Mouse (Mus musculus): ENCODE results near the gene Tlx2. TPM values are rescaled to one million over a fixed set of nuclear protein-coding genes. Genes with fewer than 3 reads are reported as not detected.
A peak's percentile ranks its signal among the peaks of the same experiment; 100 is the strongest.

Tlx2 gene
- total RNA-seq, 1 experiment, result 0.58 TPM

DNA sequence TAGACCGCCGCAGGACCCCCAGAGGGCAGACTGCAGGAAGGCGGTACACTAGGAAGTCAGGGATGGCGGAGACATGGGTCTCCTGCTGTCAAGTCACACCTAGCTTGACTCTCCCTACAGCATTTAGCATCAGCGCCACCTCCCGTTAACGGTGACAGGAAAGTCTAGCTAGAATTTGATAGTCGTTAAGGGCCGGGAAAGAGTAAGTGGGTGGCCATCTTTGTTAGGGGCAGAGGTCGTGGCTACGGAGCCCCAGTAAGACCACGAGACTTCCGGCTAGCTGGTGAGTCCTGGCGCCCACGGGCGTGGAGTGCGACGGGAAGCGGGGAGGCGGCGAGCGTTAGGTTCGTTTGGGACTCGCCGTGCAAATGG lies 31.2 kb upstream of the Tlx2 start, which contains the start of the genes Ccdc142 and Gm42688:
Ccdc142 (plus strand) TSS at position 286 of the 372 bp plus-strand sequence.
Gm42688 (plus strand) TSS at position 302 of the 372 bp plus-strand sequence.
- H3K9me3 ChIP-seq (ENCODE audit: control insufficient read depth, insufficient read depth, low read depth, low read length), result no peaks in the 10 kb centered on the region
- H3K27ac ChIP-seq (ENCODE audit: insufficient read depth, low read depth, low read length, poor library complexity, severe bottlenecking), result no peak within 1 kb of the TSS
- DNase-seq (ENCODE audit: low read depth, low spot score), result peak; percentile 80
- in situ Hi-C loops (cut with MboI; ENCODE audit: low sequenced_read_pairs in 2 of 2, unreplicated experiment in 2 of 2), result no loop called here
- no peaks in the 10 kb centered on the region for H3K4me1 ChIP-seq (ENCODE audit: control insufficient read depth in 2 of 2, insufficient read depth in 2 of 2, low read length in 2 of 2, poor library complexity in 1 of 2)
- H3K9ac ChIP-seq (ENCODE audit: insufficient read depth, low read depth, low read length, poor library complexity, severe bottlenecking), result peak within 1 kb of the TSS; percentile 76
- H3K4me3 ChIP-seq (ENCODE audit: insufficient read depth in 1 of 2, low read depth in 1 of 2, low read length in 2 of 2, poor library complexity in 1 of 2, severe bottlenecking in 1 of 2), result peak within 1 kb of the TSS; percentile 79 to 83
- 0 out of 2 replicates have a peak, but pooled peaks have one; percentile 47 for TF ChIP-seq CHD2 (IDR thresholded peaks at IDR 0.05; ENCODE audit: low read depth, low read length)
- TF ChIP-seq HCFC1 (IDR thresholded peaks at IDR 0.05; ENCODE audit: borderline replicate concordance, insufficient read depth, low read length), result peak; percentile 87
- no peak for TF ChIP-seq ZC3H11A (IDR thresholded peaks at IDR 0.05; ENCODE audit: borderline replicate concordance, low read depth, low read length)
- no peak for TF ChIP-seq ZNF384 (IDR thresholded peaks at IDR 0.05; ENCODE audit: low read depth, low read length)
- no peaks in the 10 kb centered on the region for H3K36me3 ChIP-seq (ENCODE audit: control insufficient read depth, insufficient read depth, low read length, poor library complexity, severe bottlenecking)

DNA sequence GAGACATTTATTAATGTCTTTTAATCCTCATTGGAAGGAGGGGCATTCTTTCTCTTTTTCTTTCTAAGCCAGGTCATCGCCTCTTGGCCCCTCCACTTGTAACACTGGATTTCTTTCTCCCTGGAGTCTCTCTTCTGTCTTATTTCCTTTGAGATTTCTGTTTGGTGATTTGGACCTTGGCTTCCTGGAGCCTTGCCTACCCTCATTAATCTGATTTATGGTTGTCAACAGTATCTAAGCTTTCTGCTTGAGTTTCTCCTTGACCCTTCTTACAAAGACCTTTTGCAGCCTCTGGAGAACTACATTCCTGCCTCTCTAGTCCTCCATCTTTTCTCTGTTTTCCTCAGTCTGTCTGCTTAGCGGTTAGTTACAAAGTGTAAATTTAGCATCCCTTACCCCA lies 28.3 kb upstream of the Tlx2 start:
- no peak overlapping the region for H3K27ac ChIP-seq (ENCODE audit: insufficient read depth, low read depth, low read length, poor library complexity, severe bottlenecking)
- no peaks in the 10 kb centered on the region for H3K9me3 ChIP-seq (ENCODE audit: control insufficient read depth, insufficient read depth, low read depth, low read length)
- in situ Hi-C loops (cut with MboI; ENCODE audit: low sequenced_read_pairs in 2 of 2, unreplicated experiment in 2 of 2), result no loop called here
- H3K9ac ChIP-seq (ENCODE audit: insufficient read depth, low read depth, low read length, poor library complexity, severe bottlenecking), result no peak overlapping the region
- no peak for DNase-seq (ENCODE audit: low read depth, low spot score)
- no peak overlapping the region for H3K4me3 ChIP-seq (ENCODE audit: insufficient read depth in 1 of 2, low read depth in 1 of 2, low read length in 2 of 2, poor library complexity in 1 of 2, severe bottlenecking in 1 of 2)
- TF ChIP-seq ZNF384 (IDR thresholded peaks at IDR 0.05; ENCODE audit: low read depth, low read length), result no peak
- no peak for TF ChIP-seq ZC3H11A (IDR thresholded peaks at IDR 0.05; ENCODE audit: borderline replicate concordance, low read depth, low read length)
- no peak for TF ChIP-seq HCFC1 (IDR thresholded peaks at IDR 0.05; ENCODE audit: borderline replicate concordance, insufficient read depth, low read length)
- TF ChIP-seq MAFK (IDR thresholded peaks at IDR 0.05; ENCODE audit: insufficient read depth, low read depth, low read length), result no peak
- no peak for TF ChIP-seq CHD2 (IDR thresholded peaks at IDR 0.05; ENCODE audit: low read depth, low read length)
- H3K36me3 ChIP-seq (ENCODE audit: control insufficient read depth, insufficient read depth, low read length, poor library complexity, severe bottlenecking), result no peaks in the 10 kb centered on the region
- H3K4me1 ChIP-seq (ENCODE audit: control insufficient read depth in 2 of 2, insufficient read depth in 2 of 2, low read length in 2 of 2, poor library complexity in 1 of 2), result no peaks in the 10 kb centered on the region

DNA sequence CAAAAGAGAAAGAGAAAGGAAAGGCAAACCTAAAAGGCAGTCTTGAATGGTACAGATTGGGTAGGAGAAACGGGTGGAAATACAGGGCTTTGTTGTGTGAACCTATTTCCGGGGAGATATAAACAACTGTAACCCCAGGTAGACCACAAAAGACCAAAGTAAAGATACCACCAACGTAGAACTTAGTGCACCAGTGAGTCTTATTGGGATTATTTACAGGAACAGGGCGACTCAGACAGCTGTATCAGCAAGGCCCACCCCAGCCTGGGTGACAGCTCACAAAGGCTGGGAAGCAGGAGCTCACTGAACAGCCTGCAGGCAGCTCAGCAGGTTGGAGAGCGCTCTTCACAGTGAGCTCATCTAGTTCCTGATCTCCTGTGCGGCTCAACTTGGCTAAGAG lies 25.9 kb upstream of the Tlx2 start:
- H3K9ac ChIP-seq (ENCODE audit: insufficient read depth, low read depth, low read length, poor library complexity, severe bottlenecking), result no peak overlapping the region
- no peaks in the 10 kb centered on the region for H3K4me1 ChIP-seq (ENCODE audit: control insufficient read depth in 2 of 2, insufficient read depth in 2 of 2, low read length in 2 of 2, poor library complexity in 1 of 2)
- H3K27ac ChIP-seq (ENCODE audit: insufficient read depth, low read depth, low read length, poor library complexity, severe bottlenecking), result no peak overlapping the region
- no peak overlapping the region for H3K4me3 ChIP-seq (ENCODE audit: insufficient read depth in 1 of 2, low read depth in 1 of 2, low read length in 2 of 2, poor library complexity in 1 of 2, severe bottlenecking in 1 of 2)
- in situ Hi-C loops (cut with MboI; ENCODE audit: low sequenced_read_pairs in 2 of 2, unreplicated experiment in 2 of 2), result no loop called here
- TF ChIP-seq ZNF384 (IDR thresholded peaks at IDR 0.05; ENCODE audit: low read depth, low read length) (no peak), HCFC1 (IDR thresholded peaks at IDR 0.05; ENCODE audit: borderline replicate concordance, insufficient read depth, low read length) (no peak), ZC3H11A (IDR thresholded peaks at IDR 0.05; ENCODE audit: borderline replicate concordance, low read depth, low read length) (no peak), CHD2 (IDR thresholded peaks at IDR 0.05; ENCODE audit: low read depth, low read length) (no peak), MAFK (IDR thresholded peaks at IDR 0.05; ENCODE audit: insufficient read depth, low read depth, low read length) (no peak)
- H3K36me3 ChIP-seq (ENCODE audit: control insufficient read depth, insufficient read depth, low read length, poor library complexity, severe bottlenecking), result no peaks in the 10 kb centered on the region
- DNase-seq (ENCODE audit: low read depth, low spot score), result no peak
- H3K9me3 ChIP-seq (ENCODE audit: control insufficient read depth, insufficient read depth, low read depth, low read length), result no peaks in the 10 kb centered on the region

DNA sequence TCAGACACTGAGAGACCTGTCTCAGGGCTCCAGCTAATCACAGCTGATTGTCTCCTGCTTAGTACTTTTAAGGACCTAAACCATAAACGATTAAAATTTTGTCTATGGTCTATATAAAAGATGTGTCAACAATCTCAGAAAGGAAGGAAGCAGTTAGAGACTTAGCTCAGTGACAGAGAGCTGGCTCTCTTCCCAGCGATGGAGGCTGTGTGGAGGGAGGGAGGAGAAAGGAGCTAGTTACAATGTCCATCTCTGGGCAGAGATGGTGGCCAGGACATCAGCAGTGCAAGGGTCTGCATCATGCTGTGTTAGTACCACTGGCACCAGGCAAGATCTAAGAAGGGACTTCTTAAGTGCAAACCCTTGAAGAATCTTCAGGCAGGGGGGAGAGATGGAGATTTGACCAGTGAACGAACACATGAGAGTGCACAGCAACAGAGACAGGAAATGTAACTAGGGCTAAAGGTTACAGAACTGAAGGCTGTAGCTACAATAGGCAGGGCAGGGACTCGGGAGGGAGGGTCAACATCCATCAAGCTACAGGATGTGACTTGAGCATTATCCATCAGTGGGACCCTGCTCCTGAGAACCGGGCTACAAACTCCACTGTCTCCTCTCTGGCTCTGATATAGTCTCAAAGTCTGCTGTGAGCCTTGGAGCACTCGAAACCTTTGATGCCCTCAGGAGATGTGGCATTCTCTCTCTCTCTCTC lies 22.5 kb upstream of the Tlx2 start:
- Histone ChIP-seq H3K27ac (ENCODE audit: insufficient read depth, low read depth, low read length, poor library complexity, severe bottlenecking) (no peak overlapping the region), H3K4me3 (ENCODE audit: insufficient read depth in 1 of 2, low read depth in 1 of 2, low read length in 2 of 2, poor library complexity in 1 of 2, severe bottlenecking in 1 of 2) (no peak overlapping the region), H3K4me1 (ENCODE audit: control insufficient read depth in 2 of 2, insufficient read depth in 2 of 2, low read length in 2 of 2, poor library complexity in 1 of 2) (no peaks in the 10 kb centered on the region), H3K9me3 (ENCODE audit: control insufficient read depth, insufficient read depth, low read depth, low read length) (no peaks in the 10 kb centered on the region), H3K36me3 (ENCODE audit: control insufficient read depth, insufficient read depth, low read length, poor library complexity, severe bottlenecking) (no peaks in the 10 kb centered on the region), H3K9ac (ENCODE audit: insufficient read depth, low read depth, low read length, poor library complexity, severe bottlenecking) (no peak overlapping the region)
- in situ Hi-C loops (cut with MboI; ENCODE audit: low sequenced_read_pairs in 2 of 2, unreplicated experiment in 2 of 2), result no loop called here
- TF ChIP-seq CHD2 (IDR thresholded peaks at IDR 0.05; ENCODE audit: low read depth, low read length) (no peak), ZNF384 (IDR thresholded peaks at IDR 0.05; ENCODE audit: low read depth, low read length) (no peak), MAFK (IDR thresholded peaks at IDR 0.05; ENCODE audit: insufficient read depth, low read depth, low read length) (no peak), HCFC1 (IDR thresholded peaks at IDR 0.05; ENCODE audit: borderline replicate concordance, insufficient read depth, low read length) (no peak), ZC3H11A (IDR thresholded peaks at IDR 0.05; ENCODE audit: borderline replicate concordance, low read depth, low read length) (no peak)
- no peak for DNase-seq (ENCODE audit: low read depth, low spot score)
